Mouse (Mus musculus) cerebellum, adult (tissue): Measurements from ENCODE around the gene Nol12.

ENCODE experiments used
- ATAC-seq: cut with Nextera tagmentation; 2 replicates; pipeline ENCODE4 v1.9.2; 2017; ENCODE audit warnings: mild to moderate bottlenecking, moderate library complexity, mixed read lengths; ENCODE audit not compliant: insufficient number of reproducible peaks, low FRiP score, low TSS enrichment

Nol12 gene

DNA sequence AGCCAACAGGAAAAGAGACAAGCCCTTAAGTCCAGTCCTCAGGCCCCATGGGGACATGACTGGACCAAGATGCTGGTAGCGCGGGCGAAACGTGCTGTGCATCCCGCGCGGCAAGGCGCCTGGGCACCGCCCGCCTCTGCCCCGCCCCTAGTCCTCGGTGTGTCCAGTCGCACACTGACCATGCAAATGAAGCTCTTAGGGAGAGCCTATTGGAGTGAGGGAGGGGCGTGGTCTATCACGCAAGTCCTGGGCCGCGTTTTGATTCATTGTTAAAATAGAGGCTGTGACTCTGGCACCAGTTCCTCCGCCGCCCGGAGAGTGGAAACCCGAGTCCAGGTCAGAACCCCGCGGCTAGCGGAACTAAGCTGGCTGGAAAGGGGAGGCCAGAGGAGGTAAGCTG lies 12.9 kb downstream of the Nol12 start, which contains the start of gene Triobp:
Gene Triobp (plus strand): TSS at position 68 of the 400 bp plus-strand sequence.
- peak; percentile 85 for ATAC-seq

DNA sequence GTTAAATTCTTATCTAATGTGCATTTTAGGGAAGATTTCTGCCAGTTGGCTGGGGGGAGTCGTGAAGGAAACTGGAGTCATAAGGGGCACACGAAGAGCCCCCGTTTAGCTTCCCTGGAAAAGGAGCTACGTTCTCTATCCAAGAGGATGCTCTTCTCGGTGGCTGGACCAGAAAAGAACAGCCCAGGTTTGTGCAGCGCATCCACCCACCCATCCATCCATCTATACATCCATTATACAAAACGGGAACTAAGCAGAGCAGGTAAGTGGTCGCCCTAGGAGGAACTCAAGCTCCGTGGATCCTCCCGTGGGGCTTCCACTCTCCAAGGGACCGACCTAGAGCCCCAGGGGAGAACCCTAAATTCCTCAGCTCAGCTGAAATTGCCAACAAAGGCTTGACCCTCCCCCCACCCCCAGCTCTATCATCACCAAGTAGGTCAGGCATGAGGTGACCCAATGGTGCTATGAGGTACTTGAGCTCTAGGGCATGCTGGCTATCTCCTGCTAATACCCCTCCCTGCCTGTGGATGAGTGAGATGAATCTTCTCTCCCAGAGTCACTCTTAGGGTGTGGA lies 13.5 kb downstream of the Nol12 start:
- ATAC-seq = 0 out of 2 replicates have a peak, but pooled peaks have one; percentile 26

DNA sequence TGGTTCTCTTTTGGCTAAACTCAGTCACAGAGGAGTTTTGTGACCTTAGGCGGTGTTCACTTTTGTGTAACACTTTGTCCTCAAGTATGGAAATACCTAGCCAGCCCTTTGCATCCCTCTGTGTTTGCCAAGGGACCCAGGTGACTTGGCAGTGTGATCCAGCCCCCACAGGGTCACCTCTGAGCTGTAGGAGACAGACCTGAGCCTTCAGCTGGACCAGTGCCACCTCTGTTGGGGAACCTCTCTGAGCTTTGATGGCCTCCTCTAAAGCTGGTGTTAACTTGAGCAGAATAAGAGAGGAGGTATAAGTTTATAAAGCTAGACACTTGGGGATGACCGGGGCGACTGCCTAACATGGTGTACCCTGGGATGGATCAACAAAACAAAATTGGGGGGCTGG lies 14.2 kb downstream of the Nol12 start:
- ATAC-seq = no peak

DNA sequence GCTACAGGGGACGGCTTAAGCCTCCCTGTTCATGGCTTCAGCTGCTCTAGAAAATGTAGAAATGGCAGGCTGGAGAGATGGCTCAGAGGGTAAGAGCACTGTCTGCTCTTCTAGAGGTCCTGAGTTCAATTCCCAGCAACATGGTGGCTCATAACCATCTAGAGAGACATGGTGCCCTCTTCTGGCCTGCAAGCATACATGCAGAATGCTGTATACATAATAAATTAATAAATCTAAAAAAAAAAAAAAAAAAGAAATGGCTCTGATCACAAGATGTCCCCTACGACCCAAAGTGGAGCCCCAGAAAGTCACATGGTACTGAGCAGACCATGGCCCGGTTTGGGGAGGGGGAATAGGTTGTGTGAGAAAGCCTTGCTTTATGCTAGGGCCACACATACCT lies 20.9 kb downstream of the Nol12 start:
- no peak for ATAC-seq

DNA sequence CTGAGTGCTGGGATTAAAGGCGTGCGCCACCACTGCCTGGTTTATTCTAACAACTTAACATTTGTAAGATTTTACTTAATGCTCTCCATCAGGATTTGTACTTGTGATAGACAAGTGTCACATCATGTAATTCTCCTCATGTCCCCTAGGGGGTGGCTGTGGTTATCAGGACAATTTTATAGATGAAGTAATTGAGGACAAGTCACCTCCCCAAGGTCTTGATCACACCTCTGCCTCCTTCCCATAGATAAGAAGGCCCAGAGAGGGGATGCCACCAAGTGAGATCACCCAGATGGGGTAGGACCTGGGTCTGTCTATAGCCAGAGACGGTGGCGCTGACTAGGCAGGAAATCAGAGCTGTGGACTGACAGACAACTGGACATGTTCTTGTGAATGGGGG lies 21.6 kb downstream of the Nol12 start:
- no peak for ATAC-seq

DNA sequence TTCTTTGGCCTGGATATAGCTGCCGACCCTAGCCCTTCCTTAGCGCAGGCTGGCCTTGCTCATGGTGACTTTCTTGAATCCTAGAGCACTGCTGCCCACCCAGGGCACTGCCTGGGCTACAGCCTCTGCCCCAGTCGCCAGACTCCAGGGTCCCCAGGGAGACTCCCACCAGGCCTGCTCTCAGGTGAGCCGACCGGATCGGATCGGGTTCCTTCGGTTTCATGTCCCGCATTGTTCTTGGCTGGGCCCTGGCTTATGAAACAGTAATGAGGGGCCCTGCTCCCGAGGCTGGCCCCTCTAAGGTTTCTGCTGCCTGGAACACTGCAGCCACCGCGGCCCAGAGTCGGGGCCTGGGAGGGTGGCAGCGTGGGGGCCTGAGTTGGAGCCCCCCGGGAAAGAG lies 22.3 kb downstream of the Nol12 start:
- ATAC-seq = no peak

DNA sequence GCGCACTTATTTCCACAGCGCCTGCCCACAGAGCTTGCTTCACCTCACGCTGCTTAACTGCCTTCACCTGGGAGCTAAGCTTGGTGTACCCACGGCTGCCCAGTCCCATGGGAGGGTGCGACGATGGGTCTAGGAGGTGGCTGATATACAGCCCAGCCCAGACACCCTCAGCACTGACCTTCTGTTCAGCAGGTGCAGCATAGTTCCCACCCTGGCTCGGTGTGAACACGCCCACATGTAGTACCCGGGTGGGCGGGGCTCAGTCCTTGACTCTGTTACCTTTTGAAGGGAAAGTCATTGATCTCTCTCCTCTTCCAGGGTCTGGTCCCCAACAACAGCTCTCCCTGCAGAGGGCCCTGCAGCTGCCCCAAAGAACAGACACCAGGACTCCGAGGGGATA lies 24.8 kb downstream of the Nol12 start:
- no peak for ATAC-seq

DNA sequence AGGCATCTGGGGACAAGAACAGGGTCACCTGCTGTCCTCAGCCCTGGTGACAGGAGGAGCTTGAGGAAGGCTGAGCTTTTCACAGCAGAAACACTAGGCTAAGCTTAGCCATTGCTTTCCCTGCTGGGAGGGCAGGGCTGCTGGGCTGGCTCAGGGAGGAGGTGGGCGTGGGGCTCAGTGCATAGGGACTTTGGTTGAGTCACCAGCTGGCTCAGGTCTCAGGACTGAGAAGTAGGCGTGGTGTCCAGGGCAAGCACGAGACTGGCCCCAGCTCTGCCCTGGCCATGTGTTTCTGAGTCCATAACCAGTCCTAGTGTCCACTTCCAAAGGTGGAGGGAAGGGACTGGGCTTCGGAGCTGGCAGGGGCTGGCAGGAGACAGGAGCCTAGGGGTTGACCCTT lies 25.4 kb downstream of the Nol12 start:
- no peak for ATAC-seq

DNA sequence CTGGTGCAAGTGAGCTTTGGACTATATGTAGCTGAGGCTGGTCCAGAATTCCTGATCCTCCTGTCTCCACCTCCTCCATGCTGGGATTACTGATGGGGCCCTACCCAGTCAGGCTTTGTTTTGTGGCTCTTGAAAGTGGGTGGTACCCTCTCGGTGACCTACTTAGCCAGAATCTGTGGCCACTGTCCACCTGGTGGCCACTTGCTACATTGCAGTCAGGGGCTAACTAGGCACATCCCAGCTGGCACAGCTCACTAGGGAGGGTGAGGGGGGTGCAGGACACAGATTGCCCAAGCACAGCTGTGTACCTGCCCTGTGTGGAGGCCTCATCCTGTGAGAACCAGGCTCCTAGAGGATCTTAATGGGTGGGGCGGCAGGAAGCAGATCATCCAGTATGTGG lies 28.2 kb downstream of the Nol12 start:
- ATAC-seq = peak; percentile 84

DNA sequence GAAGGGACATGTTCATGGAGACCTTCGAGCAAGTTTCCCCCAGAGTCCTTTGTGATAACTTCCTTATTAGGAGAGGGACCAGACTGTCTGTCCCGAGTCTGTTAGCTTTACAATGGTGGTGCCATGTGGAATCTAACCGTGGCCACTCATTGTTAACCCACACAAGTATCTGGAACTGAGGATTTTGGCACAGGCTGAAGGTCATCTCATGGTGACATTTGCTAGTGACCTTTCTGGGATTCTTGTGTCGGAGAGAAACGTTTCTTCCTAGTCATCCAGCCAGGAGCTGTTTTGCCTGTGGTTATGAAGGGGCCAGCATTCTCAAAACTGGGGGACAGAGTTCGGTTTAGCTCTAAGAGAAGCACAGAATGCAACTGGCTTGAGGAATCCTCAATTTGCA lies 36.9 kb downstream of the Nol12 start:
- ATAC-seq = no peak

DNA sequence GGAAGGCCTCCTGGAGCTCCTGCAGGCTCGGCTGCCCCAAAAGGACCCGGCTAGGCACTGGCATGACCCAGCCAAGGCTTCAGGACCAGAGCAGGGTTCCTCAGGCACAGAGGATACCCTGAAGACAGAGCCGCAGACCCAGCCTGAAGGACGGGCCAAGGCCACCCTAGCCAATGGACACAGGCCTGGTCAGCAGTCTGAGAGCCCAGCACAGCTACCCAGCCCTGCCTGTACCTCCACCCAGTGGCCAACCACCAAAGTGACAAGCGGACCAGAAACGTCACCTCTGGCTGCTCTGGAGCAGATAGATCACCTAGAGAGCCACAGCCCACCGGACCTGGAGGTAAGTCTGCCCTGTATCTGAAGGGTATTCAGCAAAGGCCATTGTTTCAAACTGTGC lies 39.2 kb downstream of the Nol12 start:
- peak; percentile 43; the same call in 1 of the 2 replicates for ATAC-seq

DNA sequence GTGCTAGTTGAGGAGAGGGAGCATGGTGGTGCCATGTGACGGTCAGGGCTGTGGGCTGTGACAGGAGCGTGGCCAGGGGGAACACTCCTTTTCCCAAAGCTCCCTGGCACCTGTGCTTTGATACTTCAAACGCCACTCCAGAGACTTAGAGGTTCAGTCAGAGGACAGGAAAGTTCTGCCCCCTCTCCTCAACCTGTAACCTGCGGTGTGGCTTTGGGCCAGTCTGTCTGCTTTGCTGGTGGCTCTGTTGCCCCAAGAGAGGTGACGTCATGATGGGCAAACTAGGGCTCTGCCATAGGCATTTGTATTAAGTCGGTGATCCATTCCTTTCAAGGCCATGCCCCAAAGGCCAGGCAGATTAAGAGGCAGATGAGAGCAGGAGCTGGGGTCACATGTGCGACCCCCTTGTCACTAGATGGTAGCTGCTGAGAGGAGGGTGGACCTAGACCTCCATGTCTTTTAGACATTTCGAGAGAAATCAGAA lies 43.0 kb downstream of the Nol12 start:
- no peak for ATAC-seq

DNA sequence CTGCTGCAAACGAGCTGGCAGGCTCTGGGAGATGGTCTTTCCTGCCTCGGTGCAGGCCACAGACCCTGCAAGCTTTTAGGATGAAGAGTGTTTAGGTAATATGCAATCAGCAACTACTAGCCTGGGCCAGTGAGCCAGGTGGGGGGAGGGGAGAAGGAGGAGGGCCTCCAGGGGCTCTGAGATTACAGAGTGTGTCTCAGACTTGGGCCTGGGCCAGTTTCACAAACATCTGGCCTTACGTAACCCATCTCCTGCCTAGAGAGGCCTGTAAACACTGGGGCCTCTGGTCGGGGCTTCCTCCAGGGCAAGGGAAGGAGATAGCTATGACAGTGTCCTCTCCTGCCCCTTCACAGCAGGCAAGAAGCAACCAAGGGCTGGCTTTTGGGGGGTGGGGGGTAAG lies 44.1 kb downstream of the Nol12 start:
- no peak for ATAC-seq

DNA sequence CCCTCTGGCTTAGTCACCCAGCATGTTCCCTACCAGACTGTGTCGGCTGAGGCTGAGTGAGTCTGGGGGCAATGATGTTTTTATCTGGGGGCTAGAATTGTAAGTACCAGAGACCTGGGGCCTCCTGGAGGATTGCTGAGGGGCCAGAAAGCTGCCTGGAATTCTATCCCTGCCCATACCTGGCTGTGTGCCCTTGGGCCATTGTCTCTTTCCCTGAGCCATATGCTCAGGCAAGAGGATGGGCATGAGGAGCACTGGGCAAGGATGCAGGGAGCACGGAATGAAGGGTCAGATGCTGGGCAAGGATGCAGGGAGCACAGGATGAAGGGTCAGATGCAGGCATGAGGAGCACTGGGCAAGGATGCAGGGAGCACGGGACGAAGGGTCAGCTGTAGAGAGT lies 45.4 kb downstream of the Nol12 start:
- ATAC-seq = no peak

DNA sequence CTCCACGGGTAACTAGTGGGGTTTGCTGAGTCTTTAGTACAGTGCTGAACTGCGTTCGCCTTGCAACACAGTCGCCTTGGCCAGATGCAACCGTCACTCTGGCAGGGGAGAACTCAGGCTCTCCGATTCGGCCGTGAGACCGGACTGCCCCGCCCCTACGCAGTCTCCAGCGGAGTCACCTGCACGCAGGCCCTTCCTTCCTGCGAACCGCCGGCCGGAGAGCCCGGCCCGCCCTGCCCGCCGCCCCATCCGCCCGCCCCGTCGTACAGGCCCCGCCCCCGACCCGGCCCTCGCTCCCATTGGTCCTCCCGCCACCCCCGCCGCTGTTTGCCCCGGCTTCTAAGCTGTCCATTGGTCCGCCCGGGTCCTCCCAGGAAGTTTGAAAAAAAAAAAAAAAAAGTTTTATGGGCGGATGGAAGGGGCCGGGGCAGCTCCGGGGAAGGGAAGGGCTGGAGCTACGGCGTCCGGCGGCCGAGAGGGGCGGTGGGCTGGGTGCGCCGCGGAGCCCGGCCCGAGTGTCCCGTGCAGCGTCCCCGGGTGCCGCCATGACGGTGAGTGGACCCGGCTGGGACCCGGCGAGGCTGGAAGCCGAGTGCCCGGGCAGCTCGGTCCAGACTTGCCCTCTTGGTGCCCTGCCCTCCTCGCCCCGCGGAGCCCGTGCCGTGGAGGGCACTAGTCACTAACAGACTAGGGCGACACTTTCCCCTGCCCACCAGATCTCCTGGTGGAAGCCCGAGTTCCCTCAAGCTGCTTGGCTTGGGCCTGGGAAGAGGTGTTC lies 48.1 kb downstream of the Nol12 start:
- ATAC-seq = peak; percentile 45

DNA sequence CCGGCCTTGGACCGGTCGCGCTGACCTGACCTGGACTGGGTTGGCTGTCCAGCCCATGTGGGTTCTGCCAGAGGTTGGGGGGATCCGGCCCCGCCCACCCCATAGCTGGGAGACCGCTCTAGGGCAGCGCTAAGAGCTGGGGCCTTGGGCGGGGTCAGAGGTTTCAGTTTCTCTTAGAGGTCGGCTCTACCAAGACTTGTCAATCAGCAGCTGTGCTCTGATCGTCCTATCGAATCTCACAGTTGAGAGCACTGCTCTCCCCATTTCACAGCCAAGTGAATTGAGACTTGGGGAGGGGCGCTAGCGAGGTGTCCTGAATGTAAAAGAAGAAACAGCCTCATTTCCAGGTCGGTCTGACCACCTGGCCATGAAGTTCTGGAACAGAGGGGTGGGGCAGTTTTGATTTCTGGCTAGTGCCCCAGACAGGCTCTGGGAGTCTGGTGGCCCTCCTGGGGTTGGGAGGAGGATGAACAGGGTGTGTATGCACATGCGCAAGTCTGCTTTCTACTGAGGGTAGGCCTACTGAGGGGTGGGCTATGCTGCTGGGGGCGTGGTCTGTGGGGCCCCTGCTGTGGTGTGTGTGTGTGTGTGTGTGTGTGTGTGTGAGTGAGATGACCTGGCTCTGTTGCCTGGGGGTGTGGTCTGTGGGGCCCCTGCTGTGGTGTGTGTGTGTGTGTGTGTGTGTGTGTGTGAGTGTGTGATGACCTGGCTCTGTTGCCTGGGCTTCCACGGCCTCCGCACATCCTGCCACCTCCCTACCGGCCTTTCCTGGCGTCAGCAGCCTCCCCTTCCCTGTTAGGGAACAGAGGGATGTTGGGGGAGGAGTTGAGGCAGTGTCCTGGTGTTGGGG lies 48.9 kb downstream of the Nol12 start:
- ATAC-seq = no peak

DNA sequence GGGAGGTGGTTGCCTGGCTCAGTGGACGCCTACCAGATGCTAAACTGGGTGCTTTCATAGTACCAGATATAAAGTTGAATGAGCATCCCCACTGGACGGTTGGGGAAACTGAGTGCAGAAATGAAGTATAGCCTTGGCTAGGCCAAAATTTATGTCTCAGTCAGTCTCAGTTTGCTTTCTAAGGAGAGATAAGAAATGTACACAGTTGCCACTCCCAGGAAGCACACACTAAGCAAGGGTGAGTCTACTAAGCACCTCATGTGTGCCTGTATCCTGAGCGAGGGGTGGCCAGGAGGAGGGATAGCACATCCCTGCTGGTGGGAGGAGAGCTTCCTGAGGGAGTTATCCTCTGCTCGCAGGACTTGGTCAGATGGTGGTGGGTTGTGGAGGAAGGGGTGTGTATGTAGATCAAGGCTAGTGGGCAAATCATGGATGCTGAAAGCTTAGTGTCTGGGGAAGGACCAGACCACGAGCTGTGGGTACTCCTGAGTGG lies 49.6 kb downstream of the Nol12 start:
- no peak for ATAC-seq

DNA sequence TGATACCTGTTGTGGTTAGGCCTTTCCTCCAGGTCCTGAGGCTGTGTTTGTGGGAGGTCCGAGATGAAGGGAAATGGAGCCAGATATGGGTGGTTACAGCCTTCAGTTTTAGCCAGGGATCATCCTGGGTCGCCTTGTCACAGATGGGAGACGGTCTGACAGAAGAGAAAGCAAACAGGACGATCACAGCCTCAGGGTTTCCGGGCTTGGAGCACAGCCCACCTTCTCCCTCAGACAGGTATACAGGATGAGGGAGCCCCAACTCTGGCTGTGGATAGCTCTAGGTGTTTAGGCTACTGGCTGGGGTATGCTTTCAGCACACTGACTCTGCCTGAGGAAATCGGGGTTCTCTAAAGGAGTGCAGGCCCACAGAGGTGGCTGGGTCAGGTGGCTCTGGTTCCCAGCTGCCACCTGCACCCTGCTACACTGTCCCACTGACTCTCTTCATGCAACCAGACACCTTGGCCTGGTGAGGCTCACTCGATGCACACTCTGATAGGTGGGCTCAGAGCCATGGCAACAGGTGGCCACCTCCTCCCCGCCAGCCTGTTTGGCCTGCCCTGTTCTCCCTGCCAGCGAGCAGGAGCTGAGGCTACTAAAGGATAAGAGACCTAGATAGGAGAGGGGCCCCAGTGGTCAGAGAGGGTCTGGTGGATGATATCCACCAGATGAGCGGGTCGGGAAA lies 51.9 kb downstream of the Nol12 start:
- no peak for ATAC-seq

DNA sequence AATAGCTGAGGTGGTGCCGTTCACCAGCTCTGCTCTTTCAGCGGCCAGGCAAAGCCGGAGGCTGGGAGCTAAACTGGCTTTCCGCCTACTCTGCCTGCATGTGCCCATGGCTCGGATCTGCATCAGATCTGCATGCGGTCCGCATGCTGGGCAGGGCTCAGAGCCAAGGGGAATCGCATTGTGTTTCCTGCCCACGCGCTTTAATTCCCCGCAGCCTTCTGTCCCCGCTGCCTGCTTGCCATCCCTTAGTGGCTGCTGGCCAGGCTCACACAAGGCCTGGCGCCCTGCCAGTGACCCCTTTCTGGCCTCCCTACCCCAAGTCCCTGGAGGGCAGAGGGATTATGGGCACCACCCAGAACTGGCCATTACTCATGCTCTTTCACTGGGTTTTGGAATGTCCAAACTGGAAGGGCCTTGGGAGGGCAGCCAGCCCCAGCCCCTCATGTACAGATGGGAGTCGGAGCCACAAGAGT lies 53.8 kb downstream of the Nol12 start:
- peak; percentile 59 for ATAC-seq
